Mouse (Mus musculus) cortical plate, adult 2 months (tissue): ENCODE measurements around the gene Fam131c. TPM values are rescaled to one million over a fixed set of nuclear protein-coding genes. Genes with fewer than 3 reads are reported as not detected.

Experiments
- H3K27ac ChIP-seq: fragments of 200-500 bp; 2 replicates; pipeline ENCODE4 v1.5.1; 2012; ENCODE audit warnings: low read length, control low read depth, inconsistent platforms; ENCODE audit not compliant: insufficient read depth
- H3K4me1 ChIP-seq: fragments of 200-500 bp; 2 replicates; pipeline ENCODE4 v1.6.1; 2011; ENCODE audit warnings: low read length; ENCODE audit not compliant: control insufficient read depth, insufficient read depth
- H3K4me3 ChIP-seq: fragments of 200-500 bp; 2 replicates; pipeline ENCODE4 v1.5.1; 2011; ENCODE audit warnings: mild to moderate bottlenecking, low read length, control low read depth; ENCODE audit not compliant: insufficient read depth
- CTCF ChIP-seq: fragments of 200-500 bp; IDR thresholded peaks from 2 replicates; pipeline ENCODE4 v1.5.1; 2011; ENCODE audit warnings: mild to moderate bottlenecking, control low read depth, low read length; ENCODE audit not compliant: insufficient read depth; ENCODE audit errors: extremely low read depth
- POLR2A ChIP-seq: fragments of 200-500 bp; IDR thresholded peaks from 2 replicates; pipeline ENCODE4 v1.6.1; 2011; ENCODE audit warnings: mild to moderate bottlenecking, low read length, control low read depth; ENCODE audit not compliant: insufficient read depth; ENCODE audit errors: extremely low read depth
- polyA plus RNA-seq: library from polyadenylated mRNA; depleted of rRNA; stranded (reverse); fragments of >200 nt; gene quantifications from 2 replicates; pipeline ENCODE4 v1.2.3, GENCODE M21; 2012; rRNA removed

Fam131c gene
- polyA plus RNA-seq, 1 experiment = 3.3 TPM

DNA sequence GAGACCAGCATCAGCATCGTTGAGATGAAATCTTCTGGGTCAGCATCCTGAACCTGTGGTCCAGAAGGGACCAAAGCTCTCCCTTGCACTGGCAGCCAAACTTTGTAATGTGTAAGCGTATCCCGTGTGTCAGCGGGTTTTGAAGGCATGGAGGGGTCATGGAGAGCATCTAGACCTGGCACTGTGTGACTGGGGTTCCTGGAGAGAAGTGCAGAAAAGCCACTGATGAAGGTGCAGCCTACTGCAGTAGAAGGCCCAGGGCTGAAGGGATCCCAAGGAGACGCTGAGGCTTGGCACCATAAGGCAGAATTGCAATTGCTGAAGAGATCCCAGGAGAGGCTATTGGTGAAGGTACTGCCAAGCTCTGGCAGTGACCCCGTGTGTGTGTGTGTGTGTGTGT, 61.4 kb downstream of the Fam131c start:
- peaks cover 2% of the 10 kb centered on the region; the same call in 1 of the 2 replicates for H3K4me1 ChIP-seq
- TF ChIP-seq POLR2A = no peak
- TF ChIP-seq CTCF = no peak
- H3K4me3 ChIP-seq = no peak overlapping the region

DNA sequence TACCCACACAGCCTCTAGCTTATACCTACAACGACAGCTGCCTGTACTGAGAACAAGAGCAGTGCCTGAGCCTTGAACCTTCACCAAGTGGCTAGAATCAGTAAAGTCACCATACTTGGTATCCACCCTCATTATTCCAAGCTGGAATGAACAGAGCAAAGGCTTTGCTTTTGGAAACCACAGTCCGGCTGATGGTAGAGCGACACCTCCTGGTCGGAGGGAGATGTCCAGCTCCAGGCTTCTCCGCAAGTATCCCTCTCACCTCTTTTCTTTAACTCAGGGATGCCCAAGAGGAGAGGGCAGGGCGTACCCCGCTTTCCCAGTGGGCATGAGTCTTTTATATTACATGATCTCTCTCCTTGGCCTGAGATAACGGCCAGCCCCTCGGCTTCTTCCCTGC, 61.8 kb downstream of the Fam131c start:
- Histone ChIP-seq H3K4me1 (peaks cover under 1% of the 10 kb centered on the region; the same call in 1 of the 2 replicates), H3K27ac (no peak overlapping the region), H3K4me3 (no peak overlapping the region)
- peak; percentile 52 for TF ChIP-seq CTCF
- no peak for TF ChIP-seq POLR2A

More for the DNA sequence above, 61.4 kb downstream of the Fam131c start:
- H3K27ac ChIP-seq = no peak overlapping the region

DNA sequence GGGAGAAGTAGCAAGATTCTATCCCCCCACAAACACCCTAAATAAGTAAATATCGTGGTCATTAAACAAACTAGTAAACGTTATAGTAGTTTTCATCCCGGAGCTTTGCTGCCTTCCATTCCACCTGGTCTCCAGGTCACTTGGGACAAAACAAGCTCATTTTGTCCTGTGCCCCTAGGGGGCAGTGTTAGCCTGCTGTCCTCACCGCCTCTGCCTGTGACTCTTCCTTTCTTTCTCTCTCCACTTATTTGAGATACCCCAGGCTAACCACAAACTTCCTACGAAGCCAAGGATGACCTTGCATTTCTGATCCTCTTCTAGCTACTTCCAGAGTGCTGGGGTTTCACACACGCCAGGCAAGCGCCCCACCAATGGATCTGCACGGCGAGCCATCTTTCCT, 63.0 kb downstream of the Fam131c start:
- TF ChIP-seq POLR2A = no peak
- peak; percentile 86 for TF ChIP-seq CTCF
- Histone ChIP-seq H3K4me3 (no peak overlapping the region), H3K4me1 (no peaks in the 10 kb centered on the region), H3K27ac (no peak overlapping the region)

DNA sequence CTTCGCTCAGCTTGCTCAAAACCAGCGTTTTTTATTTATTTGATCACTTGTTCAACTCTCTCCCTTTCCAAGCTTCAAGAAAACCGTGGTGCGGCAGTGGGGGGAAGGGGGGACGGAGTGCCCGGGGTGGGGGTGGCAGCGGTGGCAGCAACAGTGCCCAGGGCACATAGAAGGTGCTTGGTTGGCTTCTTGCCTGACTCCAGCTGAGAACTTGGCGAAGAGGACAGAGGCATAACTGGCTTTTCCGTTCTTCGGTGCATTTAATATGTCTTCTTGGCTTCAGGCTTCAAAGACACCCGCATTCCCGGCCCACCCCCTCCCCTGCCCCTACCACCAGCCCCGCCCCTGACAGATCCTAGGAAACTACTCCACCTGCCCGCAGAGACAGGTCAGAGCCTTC, 64.6 kb downstream of the Fam131c start:
- H3K4me1 ChIP-seq = no peaks in the 10 kb centered on the region
- no peak overlapping the region for H3K27ac ChIP-seq
- no peak for TF ChIP-seq POLR2A
- no peak for TF ChIP-seq CTCF
- no peak overlapping the region for H3K4me3 ChIP-seq

DNA sequence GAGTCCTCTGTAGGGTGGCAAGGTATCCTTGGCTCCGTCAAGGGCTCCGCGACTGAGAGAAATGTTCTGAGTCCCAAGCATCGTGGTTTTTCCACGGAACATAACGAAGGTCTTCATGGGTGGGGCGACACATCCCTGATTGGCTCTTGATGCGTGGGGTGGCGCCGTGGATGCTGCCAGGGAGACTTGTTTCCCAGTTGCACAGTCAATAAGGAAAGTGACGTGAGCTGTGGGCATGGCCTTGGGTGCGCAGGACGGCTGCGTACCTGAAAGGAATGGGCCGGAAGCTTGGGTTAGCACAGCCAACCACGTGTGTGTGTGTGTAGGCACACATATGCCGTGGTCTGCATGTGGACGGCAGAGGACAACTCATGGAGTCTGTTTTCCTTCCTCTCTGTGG, 65.2 kb downstream of the Fam131c start:
- no peak overlapping the region for H3K4me3 ChIP-seq
- H3K27ac ChIP-seq = no peak overlapping the region
- no peaks in the 10 kb centered on the region for H3K4me1 ChIP-seq
- TF ChIP-seq CTCF (no peak), POLR2A (no peak)

Other genes with a start within 250 kb of the Fam131c start
- 18.0 and 19.4 TPM in 2 replicates for gene Szrd1, start 228.4 kb upstream of the Fam131c start, polyA plus RNA-seq
- 20.7 and 22.6 TPM in 2 replicates for gene Fbxo42, start 220.3 kb upstream of the Fam131c start, polyA plus RNA-seq
- 3.0 and 3.3 TPM in 2 replicates for gene Rsg1, start 154.3 kb upstream of the Fam131c start, polyA plus RNA-seq
- gene Arhgef19, start 128.7 kb upstream of the Fam131c start, polyA plus RNA-seq = 11.8 and 13.2 TPM in 2 replicates
- gene Epha2, start 67.0 kb upstream of the Fam131c start, polyA plus RNA-seq = 1.2 and 1.3 TPM in 2 replicates
- not detected in 2 replicates for gene Clcnka, start 30.5 kb downstream of the Fam131c start, polyA plus RNA-seq
- gene Clcnkb, start 47.8 kb downstream of the Fam131c start, polyA plus RNA-seq = 0.32 TPM in 1 of 2 replicates, not detected in the other
- 0.21 and 0.23 TPM in 2 replicates for gene Hspb7, start 52.6 kb downstream of the Fam131c start, polyA plus RNA-seq
- 13.3 and 14.2 TPM in 2 replicates for gene Srarp, start 67.9 kb downstream of the Fam131c start, polyA plus RNA-seq
- 45.1 and 47.2 TPM in 2 replicates for gene Zbtb17, start 76.4 kb downstream of the Fam131c start, polyA plus RNA-seq
- 12.4 and 13.0 TPM in 2 replicates for gene Spen, start 170.4 kb downstream of the Fam131c start, polyA plus RNA-seq
- 1.0 and 1.3 TPM in 2 replicates for gene Fblim1, start 237.9 kb downstream of the Fam131c start, polyA plus RNA-seq